Mouse (Mus musculus) liver, embryonic 14.5 days (tissue): ENCODE data around the gene Kbtbd7.

Experiments
- CTCF ChIP-seq: IDR thresholded peaks from 2 replicates; pipeline ENCODE4 v1.5.1; 2016; ENCODE audit warnings: antibody characterized with exemption, low read depth, control low read depth
- EP300 ChIP-seq: IDR thresholded peaks from 2 replicates; pipeline ENCODE4 v1.6.1; 2016; ENCODE audit warnings: antibody characterized with exemption, low read depth

GRCm38 (mm10) chr14:79409278-79409830 lies 17.0 kb upstream of the Kbtbd7 start:
- TF ChIP-seq CTCF (no peak), EP300 (no peak)
